Mouse (Mus musculus) C2C12 (cell line): Measurements from ENCODE around the gene Rilp. TPM values are rescaled to one million over a fixed set of nuclear protein-coding genes. Genes with fewer than 3 reads are reported as not detected.

Experiments used
- H3K27me3 ChIP-seq: one replicate; pipeline ENCODE4 v1.6.1; 2011; ENCODE audit not compliant: control insufficient read depth, insufficient read depth, insufficient read length
- H3K36me3 ChIP-seq: one replicate; pipeline ENCODE4 v1.6.1; 2011; ENCODE audit not compliant: control insufficient read depth, insufficient read depth
- H3K4me3 ChIP-seq: one replicate; pipeline ENCODE4 v1.5.1; 2011; ENCODE audit warnings: mild to moderate bottlenecking, control low read depth; ENCODE audit not compliant: poor library complexity, insufficient read depth, severe bottlenecking
- H3K79me2 ChIP-seq: one replicate; pipeline ENCODE4 v1.6.1; 2011; ENCODE audit not compliant: control insufficient read depth, insufficient read depth
- H3K79me3 ChIP-seq: one replicate; pipeline ENCODE4 v1.6.1; 2011; ENCODE audit warnings: low read depth, control low read depth
- H3ac ChIP-seq: one replicate; pipeline ENCODE3; 2011; ENCODE audit warnings: low read depth; ENCODE audit not compliant: control insufficient read depth, insufficient read length
- CEBPB ChIP-seq: IDR thresholded peaks from one replicate; pipeline ENCODE4 v1.6.1; 2011; ENCODE audit warnings: low read depth, mild to moderate bottlenecking, control low read depth, moderate library complexity
- CTCF ChIP-seq: IDR thresholded peaks from one replicate; pipeline ENCODE4 v1.5.1; 2011; ENCODE audit not compliant: control insufficient read depth, insufficient read depth, insufficient read length
- FOSL1 ChIP-seq: IDR thresholded peaks from one replicate; pipeline ENCODE4 v1.8.0; 2011; ENCODE audit warnings: mild to moderate bottlenecking, low read length; ENCODE audit not compliant: poor library complexity, insufficient read depth, severe bottlenecking
- MAX ChIP-seq: IDR thresholded peaks from one replicate; pipeline ENCODE4 v1.6.1; 2011; ENCODE audit warnings: mild to moderate bottlenecking, control low read depth
- MYOD1 ChIP-seq: IDR thresholded peaks from one replicate; pipeline ENCODE4 v1.6.1; 2011; ENCODE audit warnings: low read depth; ENCODE audit not compliant: control insufficient read depth, insufficient read length
- MYOG ChIP-seq: IDR thresholded peaks from one replicate; pipeline ENCODE4 v1.6.1; 2011; ENCODE audit not compliant: control insufficient read depth, insufficient read length; ENCODE audit errors: extremely low read depth
- USF1 ChIP-seq: IDR thresholded peaks from one replicate; pipeline ENCODE4 v1.6.1; 2011; ENCODE audit warnings: low read depth, mild to moderate bottlenecking, control low read depth, moderate library complexity
- polyA plus RNA-seq: library from polyadenylated mRNA; unstranded; fragments of >200 nt; fragmentation: generic; extraction: Trizol; gene quantifications from one replicate; pipeline ENCODE4 v1.2.1, GENCODE M21; 2012; ENCODE audit warnings: missing spikeins

Gene Rilp
- polyA plus RNA-seq, 1 experiment, result 3.2 TPM

DNA sequence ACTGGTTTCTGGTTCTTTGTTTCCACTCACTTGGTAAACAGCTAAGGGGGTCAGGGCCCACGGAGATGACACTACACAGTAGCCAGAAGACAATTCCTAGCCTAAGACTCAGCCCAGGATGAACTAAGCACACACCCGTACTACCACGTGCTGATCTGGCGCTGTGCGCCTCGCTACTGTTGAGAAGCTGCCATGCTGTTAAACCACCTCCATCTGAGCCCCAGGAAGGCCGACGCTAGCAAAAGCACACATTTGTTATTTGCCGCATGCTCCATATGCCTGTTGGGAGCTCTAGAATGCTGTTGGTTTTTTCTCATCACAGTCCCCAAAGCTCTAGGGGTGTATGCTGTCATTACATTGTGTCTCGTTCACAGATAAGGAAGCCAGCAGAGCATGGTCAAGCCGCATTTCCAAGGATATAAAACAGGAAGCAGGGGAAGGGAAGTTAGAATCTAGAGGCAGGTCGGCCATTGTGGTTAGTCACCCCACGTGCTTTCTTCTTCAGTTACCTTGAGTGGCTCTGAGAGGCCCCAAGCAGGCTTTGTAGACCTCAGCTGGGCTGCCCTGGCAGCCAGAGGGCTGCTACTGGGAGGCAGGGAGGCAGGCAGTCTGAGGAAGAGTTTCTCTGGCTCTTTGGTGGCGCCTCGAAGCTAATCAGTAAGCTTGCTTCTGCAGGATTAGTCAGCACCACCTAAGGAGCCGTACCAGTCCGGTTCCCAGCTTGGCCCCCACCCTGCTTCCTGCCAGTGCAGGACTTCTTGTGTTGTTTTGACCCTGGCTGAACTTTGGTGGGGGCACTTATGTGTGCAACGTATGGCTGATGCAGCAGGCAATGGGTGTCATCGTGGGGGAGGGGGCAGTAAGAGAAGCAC lies 31.1 kb downstream of the Rilp start:
- H3K79me3 ChIP-seq, result no peaks in the 10 kb centered on the region
- no peaks in the 10 kb centered on the region for H3K27me3 ChIP-seq

DNA sequence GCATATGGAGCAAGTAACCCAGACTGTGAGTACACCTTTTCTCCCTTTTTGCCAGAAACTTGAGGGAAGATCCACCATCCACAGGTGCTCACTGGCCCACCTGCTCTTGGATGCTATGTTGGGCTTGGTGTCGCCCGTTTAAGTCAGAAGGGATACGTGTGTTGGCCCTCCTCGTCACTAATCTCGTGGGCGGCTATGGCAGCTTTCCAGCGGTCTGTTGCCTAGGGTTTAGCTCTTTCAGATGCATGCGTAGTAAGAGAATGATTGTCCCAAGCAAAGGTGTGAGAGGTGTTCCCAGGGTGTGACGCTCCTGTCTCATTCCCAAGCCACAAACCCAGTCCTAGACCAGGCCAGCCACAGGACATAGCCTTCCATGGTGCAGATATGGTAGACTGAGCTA lies 34.8 kb downstream of the Rilp start:
- no peak overlapping the region for H3ac ChIP-seq
- H3K4me3 ChIP-seq, result no peak overlapping the region
- H3K79me3 ChIP-seq, result no peaks in the 10 kb centered on the region
- TF ChIP-seq USF1 (no peak), CTCF (no peak), MYOD1 (no peak), FOSL1 (no peak), MYOG (no peak), MAX (no peak), CEBPB (no peak)
- H3K36me3 ChIP-seq, result no peaks in the 10 kb centered on the region
- H3K27me3 ChIP-seq, result no peaks in the 10 kb centered on the region
- no peaks in the 10 kb centered on the region for H3K79me2 ChIP-seq

More for the DNA sequence above, 31.1 kb downstream of the Rilp start:
- Histone ChIP-seq H3ac (no peak overlapping the region), H3K79me2 (no peaks in the 10 kb centered on the region), H3K36me3 (no peaks in the 10 kb centered on the region), H3K4me3 (no peak overlapping the region)
- no peak for TF ChIP-seq MYOG
- TF ChIP-seq USF1, result no peak
- no peak for TF ChIP-seq MYOD1
- no peak for TF ChIP-seq MAX
- no peak for TF ChIP-seq CEBPB
- no peak for TF ChIP-seq FOSL1
- TF ChIP-seq CTCF, result no peak

DNA sequence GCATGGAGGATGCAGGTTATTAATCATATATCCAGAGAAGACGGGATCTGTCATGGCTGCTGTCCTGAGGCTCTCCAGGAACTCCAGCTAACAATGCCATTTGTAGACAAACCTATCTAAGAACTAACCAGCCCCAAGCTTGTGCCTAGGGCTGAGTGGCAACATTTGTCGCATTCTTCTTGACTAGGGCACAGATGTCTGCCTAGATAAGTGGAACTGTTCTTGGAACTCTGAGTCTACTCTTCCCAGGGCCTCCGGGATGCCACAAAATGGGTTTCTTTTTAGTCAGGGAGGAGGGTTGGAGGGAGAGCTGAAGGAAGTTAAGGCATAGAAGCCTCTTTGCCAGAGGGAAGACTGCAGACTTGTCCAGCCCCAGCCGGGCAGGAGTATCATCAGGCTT lies 36.2 kb downstream of the Rilp start:
- Histone ChIP-seq H3K27me3 (no peaks in the 10 kb centered on the region), H3K36me3 (no peaks in the 10 kb centered on the region), H3K4me3 (no peak overlapping the region), H3K79me3 (no peaks in the 10 kb centered on the region), H3ac (no peak overlapping the region), H3K79me2 (no peaks in the 10 kb centered on the region)
- TF ChIP-seq FOSL1, result no peak
- TF ChIP-seq CEBPB, result no peak
- no peak for TF ChIP-seq MYOD1
- no peak for TF ChIP-seq MYOG
- no peak for TF ChIP-seq USF1
- no peak for TF ChIP-seq CTCF
- no peak for TF ChIP-seq MAX

DNA sequence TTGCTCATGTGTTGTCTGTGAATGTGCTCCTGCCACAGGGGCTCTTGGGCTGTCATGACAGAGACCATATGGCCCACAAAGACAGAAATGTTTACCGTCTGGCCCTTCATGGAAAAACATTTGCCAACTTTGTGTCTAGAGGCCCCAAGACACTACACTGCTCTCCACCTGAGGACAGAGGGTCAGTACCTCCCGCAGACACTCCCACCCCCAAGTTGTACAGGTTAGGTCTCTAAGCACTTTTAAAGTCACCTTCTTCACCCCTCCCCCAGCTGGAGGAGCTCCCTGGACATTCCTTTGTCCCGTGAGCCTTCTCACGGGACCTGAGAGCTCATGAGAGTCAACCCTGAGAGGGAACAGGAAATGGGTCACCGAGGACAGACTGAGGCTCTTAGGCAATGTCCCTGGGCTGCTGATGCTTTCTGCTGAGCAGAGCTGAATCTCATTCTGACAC lies 39.8 kb downstream of the Rilp start:
- H3K27me3 ChIP-seq, result no peaks in the 10 kb centered on the region
- H3ac ChIP-seq, result no peak overlapping the region
- no peak overlapping the region for H3K4me3 ChIP-seq
- no peaks in the 10 kb centered on the region for H3K79me3 ChIP-seq
- no peaks in the 10 kb centered on the region for H3K79me2 ChIP-seq
- no peaks in the 10 kb centered on the region for H3K36me3 ChIP-seq
- no peak for TF ChIP-seq MAX
- TF ChIP-seq FOSL1, result no peak
- no peak for TF ChIP-seq USF1
- TF ChIP-seq CEBPB, result no peak
- no peak for TF ChIP-seq MYOD1
- TF ChIP-seq MYOG, result no peak
- TF ChIP-seq CTCF, result no peak

DNA sequence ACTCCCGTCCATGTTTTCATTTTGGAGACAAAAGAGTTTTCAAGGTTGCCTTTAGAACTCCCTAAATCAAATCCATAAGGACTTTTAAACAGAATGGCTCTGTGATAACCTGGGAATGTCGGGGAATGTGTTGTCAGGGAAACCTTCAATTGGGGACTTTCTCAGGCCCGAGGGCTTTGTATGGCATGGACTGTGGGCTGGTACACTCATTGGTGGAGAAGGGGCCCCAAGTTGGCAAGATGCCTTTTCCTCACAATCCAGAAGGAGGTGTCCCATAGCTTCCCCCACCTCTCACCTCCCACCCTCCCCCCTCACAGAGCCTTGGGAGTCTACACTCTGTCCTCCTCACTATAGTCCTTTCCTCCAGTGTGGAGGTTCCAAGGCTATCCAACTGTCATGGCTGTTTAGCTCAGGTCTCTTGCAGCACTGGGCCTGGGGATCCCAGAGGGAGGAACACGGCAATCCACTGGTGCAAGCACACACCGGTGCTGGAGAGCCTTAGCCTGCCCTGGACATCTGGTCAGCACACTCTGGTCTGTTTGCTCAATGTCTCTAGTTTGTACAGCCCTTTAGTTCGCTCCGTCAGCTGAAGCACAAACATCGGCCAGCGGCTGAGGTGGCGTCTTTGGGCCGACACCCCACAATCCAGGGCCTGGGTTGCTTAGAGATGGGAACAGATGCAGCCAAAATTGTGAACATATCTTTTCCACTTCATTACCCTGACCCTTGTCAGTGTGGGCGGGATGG lies 40.5 kb downstream of the Rilp start:
- Histone ChIP-seq H3K4me3 (no peak overlapping the region), H3K79me3 (no peaks in the 10 kb centered on the region), H3K36me3 (no peaks in the 10 kb centered on the region), H3K27me3 (no peaks in the 10 kb centered on the region), H3K79me2 (no peaks in the 10 kb centered on the region), H3ac (no peak overlapping the region)
- TF ChIP-seq USF1, result no peak
- TF ChIP-seq MAX, result no peak
- no peak for TF ChIP-seq CEBPB
- no peak for TF ChIP-seq FOSL1
- no peak for TF ChIP-seq MYOG
- no peak for TF ChIP-seq CTCF
- no peak for TF ChIP-seq MYOD1
